Mouse (Mus musculus) olfactory bulb, adult 2 months (tissue): ENCODE data around the gene St6gal2.

ENCODE experiments used
- CTCF ChIP-seq: fragments of 200-500 bp; IDR thresholded peaks from 2 replicates; pipeline ENCODE4 v1.5.1; 2012; ENCODE audit warnings: low read depth, mild to moderate bottlenecking, low read length, moderate library complexity; ENCODE audit not compliant: insufficient read depth
- POLR2A ChIP-seq: fragments of 200-500 bp; IDR thresholded peaks from 2 replicates; pipeline ENCODE4 v1.6.1; 2012; ENCODE audit warnings: mild to moderate bottlenecking, low read depth, low read length, moderate library complexity; ENCODE audit not compliant: insufficient read depth

DNA sequence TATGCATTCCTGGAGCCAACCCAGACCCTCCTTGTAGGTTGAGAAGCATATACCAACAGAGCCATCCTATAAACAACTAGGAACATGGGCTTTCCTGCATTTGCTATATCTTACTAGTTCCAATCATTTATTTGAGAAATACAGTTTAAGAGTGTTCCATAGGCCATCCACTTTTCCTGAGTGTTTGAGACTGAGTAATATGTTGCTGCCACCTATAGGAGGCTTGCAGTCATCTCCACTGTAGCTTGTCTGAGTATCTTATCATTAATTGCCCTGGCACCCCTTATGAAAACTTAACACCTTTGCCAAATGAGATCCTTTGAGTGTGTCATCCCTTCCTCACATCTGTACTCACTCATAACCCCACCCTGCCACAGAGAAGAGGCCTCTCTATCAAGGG is 32.2 kb downstream of the St6gal2 start:
- TF ChIP-seq CTCF (no peak), POLR2A (no peak)
